Mouse (Mus musculus) G1E (cell line): ENCODE results near the gene Lypla2.

ENCODE experiments used
- CTCF ChIP-seq: IDR thresholded peaks from 2 replicates; pipeline ENCODE4 v1.5.1; 2012; ENCODE audit warnings: low read depth, low read length, inconsistent platforms, mixed read lengths
- GATA1 ChIP-seq: IDR thresholded peaks from 2 replicates; pipeline ENCODE4 v1.6.1; 2012; ENCODE audit warnings: borderline replicate concordance, low read length, inconsistent platforms, mixed read lengths

DNA sequence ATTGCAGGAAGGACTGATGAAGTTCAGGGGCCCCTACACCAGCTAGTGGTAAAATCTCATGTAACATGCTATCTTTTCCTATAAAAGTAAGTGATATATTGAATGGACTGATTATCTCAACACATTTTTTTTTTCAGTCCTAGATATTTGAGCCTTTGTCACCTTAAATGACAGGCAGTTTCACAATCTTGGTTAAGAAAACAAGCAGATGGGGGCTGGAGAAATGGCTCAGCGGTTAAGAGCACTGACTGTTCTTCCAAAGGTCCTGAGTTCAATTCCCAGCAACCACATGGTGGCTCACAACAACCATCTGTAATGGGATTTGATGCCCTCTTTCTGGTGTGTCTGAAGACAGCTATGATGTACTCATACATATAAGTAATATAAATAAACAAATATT is 50.2 kb downstream of the Lypla2 start:
- TF ChIP-seq CTCF (no peak), GATA1 (no peak)
